Comparison of ENCODE assay signal across 8 mouse cellular contexts in the genomic region with DNA sequence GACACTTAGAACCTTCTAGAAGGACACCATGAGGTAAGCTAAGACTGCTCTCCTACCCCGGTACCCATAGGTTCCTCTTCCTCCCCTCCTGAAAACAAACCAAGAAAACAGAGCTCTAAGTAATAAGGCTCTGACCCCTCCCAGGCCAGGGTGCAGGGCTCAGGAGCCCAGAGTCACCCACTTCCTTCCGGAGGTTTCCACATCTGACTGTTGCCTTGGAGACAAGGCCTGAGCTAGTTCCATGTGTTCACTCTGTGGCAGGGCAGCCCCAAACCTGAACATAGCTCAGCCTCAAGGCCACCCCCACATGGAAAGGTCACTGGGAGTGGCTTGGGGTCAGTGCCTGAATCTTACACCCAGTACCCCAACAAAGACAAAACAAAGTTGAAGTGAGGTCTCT. TPM values are rescaled to one million over a fixed set of nuclear protein-coding genes. Genes with fewer than 3 reads are reported as not detected.
DNase-seq lines count a peak whose midpoint lies in the region; ATAC-seq and TF ChIP-seq lines count a peak whose summit lies in the region.

No protein-coding gene starts in this region.

- H3K36me3 ChIP-seq in hindbrain, embryonic 10.5 days: peaks cover 62% of the 10 kb centered on the region
- peaks cover 9% of the 10 kb centered on the region; the same call in 1 of the 2 replicates for H3K36me3 ChIP-seq in hindbrain, postnatal 0 days (ENCODE audit: insufficient read depth, low read length)
- H3K36me3 ChIP-seq in limb, embryonic 10.5 days: peaks cover 43% of the 10 kb centered on the region
- peaks cover 41% of the 10 kb centered on the region for H3K36me3 ChIP-seq in forebrain, embryonic 12.5 days (replicated peaks)

- WGBS in hindbrain, embryonic 10.5 days: 90% methylated on average over 2 of the region's 2 CpGs
- WGBS in hindbrain, postnatal 0 days: 92% methylated on average over 2 of the region's 2 CpGs
- WGBS in limb, embryonic 10.5 days: 91% methylated on average over 2 of the region's 2 CpGs
- WGBS in forebrain, embryonic 12.5 days: 86% methylated on average over 2 of the region's 2 CpGs

- no peak overlapping the region for H3K4me3 ChIP-seq in hindbrain, embryonic 10.5 days
- no peak overlapping the region for H3K4me3 ChIP-seq in hindbrain, postnatal 0 days (ENCODE audit: low read length)
- no peak overlapping the region for H3K4me3 ChIP-seq in limb, embryonic 10.5 days
- H3K4me3 ChIP-seq in forebrain, embryonic 12.5 days (replicated peaks): no peak overlapping the region

- H3K9ac ChIP-seq in hindbrain, postnatal 0 days (replicated peaks; ENCODE audit: low read length): no peak overlapping the region
- no peak overlapping the region for H3K9ac ChIP-seq in forebrain, embryonic 12.5 days

- no peak for ATAC-seq in hindbrain, postnatal 0 days
- peak; percentile 75 for ATAC-seq in monocyte, adult 5-6 weeks (replicated peaks; ENCODE audit: insufficient number of reproducible peaks, low FRiP score, low TSS enrichment, poor library complexity, severe bottlenecking)
- no peak for ATAC-seq in forebrain, embryonic 12.5 days (ENCODE audit: low FRiP score)

- no peak for DNase-seq in hindbrain, embryonic 10.5 days (ENCODE audit: low spot score)
- DNase-seq in hindbrain, postnatal 0 days (ENCODE audit: low spot score): no peak
- peak; percentile 61 to 85 for DNase-seq in heart, adult 9 months (ENCODE audit: low spot score in 2 of 2)
- no peak for DNase-seq in limb, embryonic 10.5 days (ENCODE audit: low spot score)
- no peak for DNase-seq in retina, embryonic 14.5 days (ENCODE audit: low spot score)
- DNase-seq in right cerebral cortex, postnatal 14 days: no peak

- H3K27me3 ChIP-seq in hindbrain, embryonic 10.5 days (ENCODE audit: insufficient read depth, poor library complexity, severe bottlenecking): no peaks in the 10 kb centered on the region
- H3K27me3 ChIP-seq in hindbrain, postnatal 0 days (ENCODE audit: insufficient read depth, low read length): no peaks in the 10 kb centered on the region
- no peaks in the 10 kb centered on the region for H3K27me3 ChIP-seq in limb, embryonic 10.5 days (ENCODE audit: low read depth, poor library complexity, severe bottlenecking)
- H3K27me3 ChIP-seq in forebrain, embryonic 12.5 days: no peaks in the 10 kb centered on the region

- TF ChIP-seq CTCF in hindbrain, postnatal 0 days (IDR thresholded peaks at IDR 0.05; ENCODE audit: low read depth): no peak

- peaks cover 32% of the 10 kb centered on the region for H3K4me1 ChIP-seq in hindbrain, embryonic 10.5 days (replicated peaks)
- H3K4me1 ChIP-seq in hindbrain, postnatal 0 days (ENCODE audit: insufficient read depth, low read length): 0 out of 2 replicates have a peak, but pooled peaks cover 4% of the 10 kb centered on the region
- H3K4me1 ChIP-seq in limb, embryonic 10.5 days: peaks cover 26% of the 10 kb centered on the region
- peaks cover 11% of the 10 kb centered on the region for H3K4me1 ChIP-seq in forebrain, embryonic 12.5 days

- no peak overlapping the region for H3K4me2 ChIP-seq in hindbrain, postnatal 0 days (ENCODE audit: low read depth, low read length)
- no peak overlapping the region for H3K4me2 ChIP-seq in forebrain, embryonic 12.5 days

- H3K27ac ChIP-seq in hindbrain, embryonic 10.5 days: peak overlapping the region; percentile 64; the same call in 1 of the 2 replicates
- no peak overlapping the region for H3K27ac ChIP-seq in hindbrain, postnatal 0 days
- peak overlapping the region; percentile 26; the same call in 1 of the 2 replicates for H3K27ac ChIP-seq in limb, embryonic 10.5 days
- no peak overlapping the region for H3K27ac ChIP-seq in forebrain, embryonic 12.5 days

- H3K9me3 ChIP-seq in hindbrain, embryonic 10.5 days: no peaks in the 10 kb centered on the region
- H3K9me3 ChIP-seq in hindbrain, postnatal 0 days (ENCODE audit: low read length): no peaks in the 10 kb centered on the region
- H3K9me3 ChIP-seq in limb, embryonic 10.5 days (replicated peaks): no peaks in the 10 kb centered on the region
- H3K9me3 ChIP-seq in forebrain, embryonic 12.5 days: no peaks in the 10 kb centered on the region

RNA-seq across cellular contexts. Expression of a gene that starts 6.6 kb away (rescaled TPM):
- polyA plus RNA-seq in hindbrain, embryonic 10.5 days (2016; fragmentation: Nextera tagmentation; extraction: Ambion mirVana): 68.8 and 77.2 TPM in 2 replicates
- 68.3 and 76.4 TPM in 2 replicates for total RNA-seq in hindbrain, postnatal 0 days (2014; rRNA removed)
- 37.2 and 38.8 TPM in 2 replicates for polyA plus RNA-seq in hindbrain, postnatal 0 days (2015; fragmentation: Nextera tagmentation; extraction: Ambion mirVana)
- polyA plus RNA-seq in limb, embryonic 10.5 days (2016; fragmentation: Nextera tagmentation; extraction: Ambion mirVana): 48.2 and 54.7 TPM in 2 replicates
- 57.4 to 129 TPM (median 87.2 TPM) in 3 replicates for total RNA-seq in monocyte, adult 5-6 weeks (2017)
- 52.4 and 54.1 TPM in 2 replicates for polyA plus RNA-seq in forebrain, embryonic 12.5 days (2016; fragmentation: Nextera tagmentation; extraction: Ambion mirVana)

RNA-seq across cellular contexts. Expression of a gene that starts 6.8 kb away (rescaled TPM):
- 13.7 and 18.7 TPM in 2 replicates for polyA plus RNA-seq in hindbrain, embryonic 10.5 days (2016; fragmentation: Nextera tagmentation; extraction: Ambion mirVana)
- total RNA-seq in hindbrain, postnatal 0 days (2014; rRNA removed): 31.1 and 31.6 TPM in 2 replicates
- 46.7 and 52.2 TPM in 2 replicates for polyA plus RNA-seq in hindbrain, postnatal 0 days (2015; fragmentation: Nextera tagmentation; extraction: Ambion mirVana)
- polyA plus RNA-seq in limb, embryonic 10.5 days (2016; fragmentation: Nextera tagmentation; extraction: Ambion mirVana): 8.6 and 10.8 TPM in 2 replicates
- 10.6 to 17.9 TPM (median 17.1 TPM) in 3 replicates for total RNA-seq in monocyte, adult 5-6 weeks (2017)
- 20.6 and 21.6 TPM in 2 replicates for polyA plus RNA-seq in forebrain, embryonic 12.5 days (2016; fragmentation: Nextera tagmentation; extraction: Ambion mirVana)

RNA-seq across cellular contexts. Expression of a gene that starts 17.3 kb away (rescaled TPM):
- polyA plus RNA-seq in hindbrain, embryonic 10.5 days (2016; fragmentation: Nextera tagmentation; extraction: Ambion mirVana): 93.2 and 97.8 TPM in 2 replicates
- total RNA-seq in hindbrain, postnatal 0 days (2014; rRNA removed): 84.5 and 95.4 TPM in 2 replicates
- polyA plus RNA-seq in hindbrain, postnatal 0 days (2015; fragmentation: Nextera tagmentation; extraction: Ambion mirVana): 38.2 and 40.5 TPM in 2 replicates
- polyA plus RNA-seq in limb, embryonic 10.5 days (2016; fragmentation: Nextera tagmentation; extraction: Ambion mirVana): 137 and 153 TPM in 2 replicates
- total RNA-seq in monocyte, adult 5-6 weeks (2017): 56.7 to 115 TPM (median 94.0 TPM) in 3 replicates
- 74.4 and 75.4 TPM in 2 replicates for polyA plus RNA-seq in forebrain, embryonic 12.5 days (2016; fragmentation: Nextera tagmentation; extraction: Ambion mirVana)

RNA-seq across cellular contexts. Expression of a gene that starts 38.3 kb away (rescaled TPM):
- 77.0 and 77.1 TPM in 2 replicates for polyA plus RNA-seq in hindbrain, embryonic 10.5 days (2016; fragmentation: Nextera tagmentation; extraction: Ambion mirVana)
- 209 and 213 TPM in 2 replicates for total RNA-seq in hindbrain, postnatal 0 days (2014; rRNA removed)
- 81.9 and 82.8 TPM in 2 replicates for polyA plus RNA-seq in hindbrain, postnatal 0 days (2015; fragmentation: Nextera tagmentation; extraction: Ambion mirVana)
- 84.9 and 98.6 TPM in 2 replicates for polyA plus RNA-seq in limb, embryonic 10.5 days (2016; fragmentation: Nextera tagmentation; extraction: Ambion mirVana)
- total RNA-seq in monocyte, adult 5-6 weeks (2017): 14.6 to 23.9 TPM (median 23.1 TPM) in 3 replicates
- polyA plus RNA-seq in forebrain, embryonic 12.5 days (2016; fragmentation: Nextera tagmentation; extraction: Ambion mirVana): 84.3 and 85.1 TPM in 2 replicates

RNA-seq across cellular contexts. Expression of a gene that starts 46.9 kb away (rescaled TPM):
- polyA plus RNA-seq in hindbrain, embryonic 10.5 days (2016; fragmentation: Nextera tagmentation; extraction: Ambion mirVana): 59.9 and 65.8 TPM in 2 replicates
- 195 and 201 TPM in 2 replicates for total RNA-seq in hindbrain, postnatal 0 days (2014; rRNA removed)
- polyA plus RNA-seq in hindbrain, postnatal 0 days (2015; fragmentation: Nextera tagmentation; extraction: Ambion mirVana): 99.2 and 99.7 TPM in 2 replicates
- 54.6 and 60.6 TPM in 2 replicates for polyA plus RNA-seq in limb, embryonic 10.5 days (2016; fragmentation: Nextera tagmentation; extraction: Ambion mirVana)
- 65.5 to 110 TPM (median 103 TPM) in 3 replicates for total RNA-seq in monocyte, adult 5-6 weeks (2017)
- polyA plus RNA-seq in forebrain, embryonic 12.5 days (2016; fragmentation: Nextera tagmentation; extraction: Ambion mirVana): 87.5 and 89.3 TPM in 2 replicates

Comparison
In these comparisons a context has a peak if more than half of its experiments do, and no peak if none do; other contexts are left out.
1. H3K27ac ChIP-seq: peak in hindbrain, embryonic 10.5 days (single experiment) and limb, embryonic 10.5 days (single experiment); none in hindbrain, postnatal 0 days (single experiment) and forebrain, embryonic 12.5 days (single experiment).
2. DNase-seq: peak in heart, adult 9 months (2 of 2); none in hindbrain, embryonic 10.5 days (single experiment), hindbrain, postnatal 0 days (single experiment), limb, embryonic 10.5 days (single experiment), retina, embryonic 14.5 days (single experiment) and right cerebral cortex, postnatal 14 days (single experiment).